Mouse (Mus musculus) kidney, postnatal 14 days (tissue): Measurements from ENCODE around the gene Ptma.
"Not testable (repeated sequence)": the region's sequence is repeated elsewhere in the genome, so short reads cannot be mapped to it uniquely, and the experiment has no call there.

Experiments used
- DNase-seq: peaks from one replicate; pipeline ENCODE4 v3.0.0; 2022; ENCODE audit warnings: mixed read lengths

Gene Ptma

GRCm38 (mm10) chr1:86520361-86520760 is 6.2 kb upstream of the Ptma start:
- DNase-seq = peak; percentile 77

- DNase-seq = peak; percentile 40
Observed at GRCm38 (mm10) chr1:86522286-86522871, 4.1 kb upstream of the Ptma start.

GRCm38 (mm10) chr1:86523776-86524618 is 2.5 kb upstream of the Ptma start:
- DNase-seq = no peak

GRCm38 (mm10) chr1:86524619-86525498 is 1.7 kb upstream of the Ptma start:
- peak; percentile 99 for DNase-seq

- peak; percentile 82 for DNase-seq
Observed at GRCm38 (mm10) chr1:86525499-86526115, 919 bp upstream of the Ptma start.

DNA sequence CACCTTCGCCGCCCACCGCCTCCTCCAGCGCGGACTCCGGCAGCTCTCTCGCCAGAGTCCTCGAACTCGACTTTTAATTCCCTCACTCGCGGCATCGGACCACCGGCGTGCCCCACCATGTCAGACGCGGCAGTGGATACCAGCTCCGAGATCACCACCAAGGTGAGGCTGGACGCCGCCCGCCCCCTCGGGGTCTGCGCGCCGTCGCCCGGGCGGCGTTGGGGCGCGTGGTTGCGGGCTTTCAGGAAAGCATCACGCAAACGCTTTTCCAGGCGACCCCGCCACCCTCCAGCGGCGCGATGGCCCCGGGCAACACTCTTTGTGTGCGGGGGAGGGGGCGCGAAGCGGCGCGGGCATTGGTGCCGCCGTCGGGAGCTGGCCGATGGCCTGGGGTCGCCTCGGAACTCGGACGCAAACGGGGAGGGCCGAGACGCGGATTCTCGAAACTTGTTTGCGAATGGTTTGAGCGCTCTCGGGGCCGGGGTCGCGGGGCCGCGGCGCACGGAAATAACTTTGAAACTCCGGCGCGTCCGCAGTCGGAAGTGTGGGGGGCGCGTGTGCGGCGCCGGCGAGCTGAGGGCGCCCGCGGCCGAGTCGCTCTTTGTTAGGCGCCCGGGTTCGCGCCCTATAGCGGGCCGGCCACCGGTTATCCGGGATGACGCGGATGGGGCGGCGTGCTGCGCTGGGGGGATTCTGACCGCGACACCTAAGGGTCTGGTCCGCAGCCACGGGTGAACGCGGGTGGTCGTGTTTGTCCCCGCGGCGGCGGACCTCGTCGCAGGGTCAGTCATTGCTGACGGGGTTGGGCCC is 468 bp downstream of the Ptma start:
- DNase-seq = peak; percentile 59

DNA sequence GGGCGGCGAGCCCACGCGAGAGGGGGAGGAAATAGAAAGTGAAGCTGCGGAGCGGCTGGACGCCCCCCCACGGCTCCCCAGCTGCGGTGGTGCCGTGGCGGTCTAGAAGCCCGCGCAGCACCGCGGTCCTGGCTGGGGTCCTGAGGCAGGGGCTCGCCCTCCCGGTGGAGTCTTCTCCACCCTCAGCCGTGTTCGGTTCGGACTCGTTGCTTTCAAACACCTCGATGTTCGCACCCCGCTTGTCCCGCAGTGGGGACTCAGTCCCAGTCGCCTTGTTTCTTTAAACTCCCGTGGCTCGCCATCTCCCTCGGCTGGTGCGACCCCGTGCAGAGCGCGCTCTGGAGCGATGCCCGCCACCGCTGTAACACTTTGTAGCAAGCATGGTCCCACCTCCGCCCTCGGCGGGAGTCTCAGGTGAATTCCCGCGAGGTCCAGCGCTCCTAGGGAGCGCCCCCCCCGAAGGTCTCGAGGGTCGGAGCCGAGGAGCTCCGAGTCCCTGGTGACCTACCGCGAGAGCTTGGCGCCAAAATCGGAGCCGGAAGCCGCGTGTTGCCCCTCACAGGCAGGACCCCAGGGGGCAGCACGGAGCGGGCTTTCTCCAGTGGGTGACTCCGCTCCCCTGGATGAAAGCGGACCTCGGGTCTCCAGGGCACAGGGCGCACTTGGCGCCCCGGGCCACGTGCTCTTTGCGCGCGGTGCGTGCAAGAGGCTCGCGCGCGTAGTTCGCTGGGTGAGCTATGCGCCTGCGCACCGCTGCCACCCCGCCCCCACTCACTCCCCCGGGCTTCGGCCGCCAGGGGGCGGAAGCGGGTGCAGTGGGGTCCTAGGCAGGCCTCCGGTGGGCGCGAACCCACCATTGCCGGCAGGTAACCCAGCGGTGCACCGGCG is 1.3 kb downstream of the Ptma start:
- peak; percentile 93 for DNase-seq

GRCm38 (mm10) chr1:86528571-86529180 is 2.1 kb downstream of the Ptma start:
- DNase-seq = peak; percentile 81

DNA sequence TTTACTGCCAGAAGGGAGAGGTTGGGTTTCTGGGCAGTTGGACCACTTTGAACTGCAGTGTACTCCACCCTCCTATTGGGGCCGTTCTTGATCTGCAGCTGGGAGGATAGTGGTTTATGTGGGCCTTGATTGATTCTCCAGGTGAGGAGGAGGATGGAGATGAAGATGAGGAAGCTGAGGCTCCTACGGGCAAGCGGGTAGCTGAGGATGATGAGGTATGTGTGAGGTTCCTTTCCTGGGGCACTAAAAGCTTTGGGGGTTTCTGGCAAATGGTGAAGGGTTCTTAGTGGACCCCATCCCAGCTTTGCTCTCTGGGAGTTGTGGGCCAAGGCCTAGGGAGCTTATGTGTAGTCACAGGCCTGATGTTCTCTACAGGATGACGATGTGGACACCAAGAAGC is 3.1 kb downstream of the Ptma start:
- no peak for DNase-seq

GRCm38 (mm10) chr1:86530871-86531546 is 4.5 kb downstream of the Ptma start:
- peak; percentile 29 for DNase-seq

GRCm38 (mm10) chr1:86531547-86532321 is 5.2 kb downstream of the Ptma start:
- peak; percentile 57 for DNase-seq

GRCm38 (mm10) chr1:86532362-86533051 is 6.0 kb downstream of the Ptma start:
- peak; percentile 92 for DNase-seq

- DNase-seq = no peak
Observed at GRCm38 (mm10) chr1:86533411-86534130, 7.0 kb downstream of the Ptma start.

- DNase-seq = no peak
Observed at GRCm38 (mm10) chr1:86538383-86538782, 11.9 kb downstream of the Ptma start.

DNA sequence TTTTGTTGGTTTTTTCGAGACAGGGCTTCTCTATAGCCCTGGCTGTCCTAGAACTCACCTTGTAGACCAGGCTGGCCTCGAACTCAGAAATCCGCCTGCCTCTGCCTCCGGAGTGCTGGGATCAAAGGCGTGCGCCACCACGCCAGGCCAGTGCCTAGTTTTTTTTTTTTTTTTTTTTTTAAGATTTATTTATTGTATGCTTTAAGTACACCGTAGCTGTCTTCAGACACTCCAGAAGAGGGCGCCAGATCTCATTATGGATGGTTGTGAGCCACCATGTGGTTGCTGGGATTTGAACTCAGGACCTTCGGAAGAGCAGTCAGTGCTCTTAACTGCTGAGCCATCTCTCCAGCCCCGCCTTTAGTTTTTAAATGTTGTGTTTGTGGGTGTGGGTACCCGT is 13.1 kb downstream of the Ptma start:
- DNase-seq = not testable (repeated sequence)

DNA sequence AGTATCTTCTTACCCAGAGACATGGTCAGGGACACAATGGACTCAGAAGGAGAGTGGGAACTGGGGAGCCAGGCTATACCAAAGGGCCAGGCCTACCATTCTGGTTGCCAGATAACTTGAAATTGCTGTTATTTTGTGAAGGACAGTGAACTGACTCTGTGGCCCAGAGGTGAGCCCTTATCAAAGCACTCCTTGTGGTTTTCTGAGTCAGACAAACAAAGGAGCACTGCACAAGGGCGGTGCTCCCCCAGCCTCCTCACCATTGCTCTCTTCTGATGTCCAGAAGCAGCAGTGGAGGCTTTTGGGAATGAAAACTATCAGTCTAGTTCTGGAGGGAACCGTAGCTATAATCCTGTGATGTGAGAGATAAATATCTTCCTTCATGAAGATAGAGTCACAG is 16.1 kb downstream of the Ptma start:
- no peak for DNase-seq

- DNase-seq = no peak
Observed at GRCm38 (mm10) chr1:86546797-86547196, 20.3 kb downstream of the Ptma start.

GRCm38 (mm10) chr1:86551299-86551698 is 24.8 kb downstream of the Ptma start:
- DNase-seq = no peak
